Mouse (Mus musculus) limb, embryonic 14.5 days (tissue): ENCODE measurements around the gene Padi2. TPM values are rescaled to one million over a fixed set of nuclear protein-coding genes. Genes with fewer than 3 reads are reported as not detected.

Experiments
- ATAC-seq: fragments of 200-750 bp; cut with Nextera tagmentation; 2 replicates; pipeline ENCODE4 v1.8.0; 2017; ENCODE audit warnings: low read depth, moderate number of reproducible peaks, moderate TSS enrichment; ENCODE audit not compliant: low FRiP score
- DNase-seq: peaks from one replicate; pipeline ENCODE4 v3.0.0-alpha.2; 2015; ENCODE audit warnings: low spot score
- H3K27ac ChIP-seq: fragments of 300-500 bp; sonication (generic); replicated peaks from 2 replicates; pipeline ENCODE4 v1.5.1; 2014; ENCODE audit warnings: low read depth, mild to moderate bottlenecking, low read length, moderate library complexity, mixed read lengths
- H3K27me3 ChIP-seq: fragments of 300-500 bp; sonication (generic); 2 replicates; pipeline ENCODE4 v1.6.1; 2014; ENCODE audit warnings: low read length, mixed read lengths; ENCODE audit not compliant: control insufficient read depth, insufficient read depth
- H3K36me3 ChIP-seq: fragments of 300-500 bp; sonication (generic); 2 replicates; pipeline ENCODE4 v1.6.1; 2014; ENCODE audit warnings: mild to moderate bottlenecking, low read length, moderate library complexity, mixed read lengths; ENCODE audit not compliant: control insufficient read depth, insufficient read depth
- H3K4me1 ChIP-seq: fragments of 300-500 bp; sonication (generic); 2 replicates; pipeline ENCODE4 v1.6.1; 2014; ENCODE audit warnings: antibody characterized with exemption, low read length, mixed read lengths; ENCODE audit not compliant: control insufficient read depth, insufficient read depth
- H3K4me2 ChIP-seq: fragments of 300-500 bp; sonication (generic); replicated peaks from 2 replicates; pipeline ENCODE4 v1.6.1; 2014; ENCODE audit warnings: low read depth, mild to moderate bottlenecking, low read length, moderate library complexity; ENCODE audit not compliant: severe bottlenecking
- H3K4me3 ChIP-seq: fragments of 300-500 bp; sonication (generic); replicated peaks from 2 replicates; pipeline ENCODE4 v1.5.1; 2014; ENCODE audit warnings: low read length
- H3K9ac ChIP-seq: fragments of 300-500 bp; sonication (generic); 2 replicates; pipeline ENCODE4 v1.6.1; 2014; ENCODE audit warnings: mild to moderate bottlenecking, low read depth, low read length, moderate library complexity; ENCODE audit not compliant: severe bottlenecking
- H3K9me3 ChIP-seq: fragments of 300-500 bp; sonication (generic); 2 replicates; pipeline ENCODE4 v1.6.1; 2016; ENCODE audit warnings: low read length; ENCODE audit not compliant: control insufficient read depth
- POLR2A ChIP-seq: fragments of 200-500 bp; IDR thresholded peaks from 2 replicates; pipeline ENCODE4 v1.8.0; 2012; ENCODE audit warnings: inconsistent platforms, mild to moderate bottlenecking, moderate library complexity, borderline replicate concordance; ENCODE audit not compliant: insufficient read depth, insufficient read length; ENCODE audit errors: extremely low read depth
- WGBS: fragments of 180-500 bp; shearing (Covaris S2); extraction: QIAGEN DNeasy Blood & Tissue Kit; methylation state at CpG from one replicate; pipeline ENCODE4 v1.1.7; 2014; 5-methylcytosine and 5-hydroxymethylcytosine counted together
- polyA plus RNA-seq, 2 experiments: library from polyadenylated mRNA; depleted of rRNA in 1 of 2; stranded (reverse) in 1 of 2; unstranded in 1 of 2; fragments of >200 nt; fragmentation: Nextera tagmentation in 1 of 2; extraction: Ambion mirVana in 1 of 2; gene quantifications; 2 replicates each; pipeline versions ENCODE4 v1.2.1 to v1.2.3; 2012 to 2014

Gene Padi2
- polyA plus RNA-seq, 2 experiments, result 1.3 to 1.9 TPM

- ATAC-seq, result no peak
- Histone ChIP-seq H3K36me3 (no peaks in the 10 kb centered on the region), H3K27me3 (no peaks in the 10 kb centered on the region), H3K4me2 (no peak overlapping the region), H3K9me3 (peaks cover 7% of the 10 kb centered on the region; the same call in 1 of the 2 replicates), H3K4me1 (no peaks in the 10 kb centered on the region), H3K9ac (no peak overlapping the region), H3K4me3 (no peak overlapping the region), H3K27ac (no peak overlapping the region)
- WGBS, result 93% methylated on average over 14 of the region's 14 CpGs
- DNase-seq, result no peak
- no peak for TF ChIP-seq POLR2A
These were observed 14.5 kb upstream of the Padi2 start for GRCm38 (mm10) chr4:140891525-140892162.

DNA sequence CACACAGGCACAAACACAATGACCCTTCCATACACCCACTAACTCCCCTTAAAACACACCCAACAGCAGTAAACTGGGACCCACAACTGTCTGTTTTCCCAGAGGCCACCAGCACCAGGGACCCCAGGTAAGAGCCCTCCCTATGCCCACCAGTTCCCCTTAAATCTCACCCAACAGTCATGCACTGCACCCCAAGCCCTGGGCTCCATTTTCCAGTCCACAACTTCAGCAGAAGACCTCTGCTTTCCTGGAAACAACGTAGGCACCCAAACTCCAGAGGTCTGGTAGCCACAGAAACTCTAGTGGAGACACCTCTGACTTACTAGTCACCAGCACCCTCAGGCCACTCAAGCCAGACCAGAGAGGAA is 14.0 kb upstream of the Padi2 start:
- Histone ChIP-seq H3K4me1 (no peaks in the 10 kb centered on the region), H3K27me3 (no peaks in the 10 kb centered on the region), H3K4me3 (no peak overlapping the region), H3K4me2 (no peak overlapping the region), H3K36me3 (no peaks in the 10 kb centered on the region), H3K9ac (no peak overlapping the region), H3K9me3 (peaks cover 7% of the 10 kb centered on the region; the same call in 1 of the 2 replicates), H3K27ac (no peak overlapping the region)
- DNase-seq (no peak), ATAC-seq (no peak)
- 56% methylated on average over 1 of the region's 1 CpGs for WGBS
- TF ChIP-seq POLR2A, result no peak

DNA sequence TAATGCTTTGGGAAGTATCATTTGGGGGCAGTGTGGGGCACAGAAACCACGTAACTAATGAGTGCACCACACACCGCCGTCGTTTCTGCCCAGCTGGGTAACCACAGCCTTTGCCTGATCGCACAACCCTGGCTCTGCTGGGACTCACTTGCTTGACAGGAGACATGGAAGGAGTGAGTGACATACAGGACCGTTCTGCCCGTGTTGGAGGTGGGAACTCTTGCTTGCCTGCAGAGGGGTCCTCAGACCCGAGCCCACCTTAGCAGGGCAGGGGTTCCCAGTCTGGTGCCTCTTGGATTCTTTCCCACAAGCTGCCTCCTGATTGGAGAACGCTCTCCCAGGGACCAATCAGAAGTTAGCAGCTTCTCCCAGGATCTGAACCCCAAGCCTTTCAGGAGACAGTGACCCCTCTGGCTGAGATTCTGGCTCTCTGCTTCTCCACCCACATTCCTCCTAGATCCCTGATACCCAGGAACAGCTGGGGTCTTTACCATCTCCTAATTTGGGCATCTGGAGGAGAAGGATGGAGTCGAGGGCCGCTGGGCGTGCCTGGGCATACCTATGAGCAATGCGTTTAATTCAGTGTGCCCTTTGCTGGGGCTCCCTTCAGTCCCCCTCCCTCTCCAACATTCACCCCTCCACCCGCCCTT is 1.2 kb upstream of the Padi2 start:
- Histone ChIP-seq H3K4me1 (peaks cover 3% of the 10 kb centered on the region; the same call in 1 of the 2 replicates), H3K4me3 (no peak overlapping the region), H3K4me2 (no peak overlapping the region), H3K9me3 (no peaks in the 10 kb centered on the region), H3K27ac (no peak overlapping the region), H3K36me3 (no peaks in the 10 kb centered on the region), H3K9ac (no peak overlapping the region), H3K27me3 (peaks cover 27% of the 10 kb centered on the region; the same call in 1 of the 2 replicates)
- DNase-seq (no peak), ATAC-seq (no peak)
- WGBS, result 53% methylated on average over 14 of the region's 14 CpGs
- no peak for TF ChIP-seq POLR2A

DNA sequence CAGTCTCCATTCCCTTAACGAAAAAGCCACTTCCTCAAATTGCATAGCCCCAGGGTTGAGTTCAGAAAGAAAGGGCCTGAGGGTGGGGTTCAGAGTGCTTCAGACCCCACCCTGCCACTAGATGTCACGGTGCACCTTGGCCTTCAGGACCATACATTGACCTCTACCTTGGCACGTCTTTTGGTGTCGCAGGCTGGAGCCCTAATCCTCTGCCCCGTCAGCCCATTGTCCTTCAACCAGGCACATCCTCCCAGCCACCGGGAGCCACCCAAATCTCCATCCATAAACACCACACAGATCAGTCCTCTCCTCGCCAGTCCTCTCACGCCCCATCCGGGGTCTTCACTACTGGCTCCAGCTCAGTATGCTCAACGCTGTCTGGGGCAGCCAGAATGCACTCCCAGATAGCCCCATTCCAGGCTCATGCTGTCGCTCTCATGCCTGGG is 695 bp upstream of the Padi2 start:
- DNase-seq (no peak), ATAC-seq (no peak)
- H3K9ac ChIP-seq, result no peak overlapping the region
- no peak overlapping the region for H3K27ac ChIP-seq
- WGBS, result 18% methylated on average over 11 of the region's 11 CpGs
- H3K4me3 ChIP-seq, result no peak overlapping the region
- H3K4me2 ChIP-seq, result peak overlapping the region; percentile 55
- H3K9me3 ChIP-seq, result no peaks in the 10 kb centered on the region
- TF ChIP-seq POLR2A, result no peak
- peaks cover 27% of the 10 kb centered on the region; the same call in 1 of the 2 replicates for H3K27me3 ChIP-seq
- peaks cover 3% of the 10 kb centered on the region; the same call in 1 of the 2 replicates for H3K4me1 ChIP-seq
- no peaks in the 10 kb centered on the region for H3K36me3 ChIP-seq

- Histone ChIP-seq H3K4me2 (no peak overlapping the region; the same call in 1 of the 2 replicates), H3K4me1 (peaks cover 9% of the 10 kb centered on the region), H3K4me3 (no peak overlapping the region), H3K27me3 (peaks cover 27% of the 10 kb centered on the region; the same call in 1 of the 2 replicates), H3K9ac (no peak overlapping the region), H3K36me3 (no peaks in the 10 kb centered on the region), H3K9me3 (no peaks in the 10 kb centered on the region), H3K27ac (no peak overlapping the region)
- TF ChIP-seq POLR2A, result no peak
- no peak for ATAC-seq
- 47% methylated on average over 11 of the region's 11 CpGs for WGBS
- no peak for DNase-seq
These were observed 710 bp downstream of the Padi2 start for GRCm38 (mm10) chr4:140906827-140907280.
